Mouse (Mus musculus): Measurements from ENCODE around the gene Mpv17l2.

The Mpv17l2 gene

GRCm38 (mm10) chr8:70750128-70750680 is 10.5 kb downstream of the Mpv17l2 start:
- in situ Hi-C loops (cut with MboI, MseI), result no loop called here

- in situ Hi-C loops (cut with MboI, MseI), result no loop called here
These were observed 11.6 kb downstream of the Mpv17l2 start for GRCm38 (mm10) chr8:70749097-70749674.

GRCm38 (mm10) chr8:70748246-70749096 is 12.3 kb downstream of the Mpv17l2 start:
- in situ Hi-C loops (cut with MboI, MseI), result no loop called here

GRCm38 (mm10) chr8:70747211-70747890 is 13.4 kb downstream of the Mpv17l2 start:
- in situ Hi-C loops (cut with MboI, MseI), result no loop called here

- in situ Hi-C loops (cut with MboI, MseI), result no loop called here
These were observed 14.1 kb downstream of the Mpv17l2 start for GRCm38 (mm10) chr8:70746676-70747075.

- in situ Hi-C loops (cut with MboI, MseI), result no loop called here
These were observed 15.0 kb downstream of the Mpv17l2 start for GRCm38 (mm10) chr8:70745691-70746220.

GRCm38 (mm10) chr8:70744806-70745205 is 15.9 kb downstream of the Mpv17l2 start:
- in situ Hi-C loops (cut with MboI, MseI), result no loop called here

GRCm38 (mm10) chr8:70743656-70744590 is 16.8 kb downstream of the Mpv17l2 start:
- in situ Hi-C loops (cut with MboI, MseI), result no loop called here

- in situ Hi-C loops (cut with MboI, MseI), result no loop called here
These were observed 17.6 kb downstream of the Mpv17l2 start for GRCm38 (mm10) chr8:70742981-70743655.

GRCm38 (mm10) chr8:70742176-70742575 is 18.6 kb downstream of the Mpv17l2 start:
- in situ Hi-C loops (cut with MboI, MseI), result no loop called here

GRCm38 (mm10) chr8:70741661-70742060 is 19.1 kb downstream of the Mpv17l2 start:
- in situ Hi-C loops (cut with MboI, MseI), result no loop called here

- in situ Hi-C loops (cut with MboI, MseI), result loop anchor here (10.0 kb wide), 1 partner anchor 227 kb away; no protein-coding TSS in a partner anchor
These were observed 22.5 kb downstream of the Mpv17l2 start for GRCm38 (mm10) chr8:70738211-70738610.

GRCm38 (mm10) chr8:70737705-70738104 is 23.0 kb downstream of the Mpv17l2 start:
- in situ Hi-C loops (cut with MboI, MseI), result loop anchor here (10.0 kb wide), 1 partner anchor 227 kb away; no protein-coding TSS in a partner anchor

GRCm38 (mm10) chr8:70730956-70731355 is 29.8 kb downstream of the Mpv17l2 start:
- in situ Hi-C loops (cut with MboI, MseI), result loop anchor here (10.0 kb wide), 1 partner anchor 234 kb away; no protein-coding TSS in a partner anchor

- in situ Hi-C loops (cut with MboI, MseI), result loop anchor here (10.0 kb wide), 1 partner anchor 235 kb away; no protein-coding TSS in a partner anchor
These were observed 30.8 kb downstream of the Mpv17l2 start for GRCm38 (mm10) chr8:70729808-70730475.

GRCm38 (mm10) chr8:70726721-70727120 is 34.0 kb downstream of the Mpv17l2 start:
- in situ Hi-C loops (cut with MboI, MseI), result no loop called here

GRCm38 (mm10) chr8:70725792-70726447 is 34.8 kb downstream of the Mpv17l2 start:
- in situ Hi-C loops (cut with MboI, MseI), result no loop called here

GRCm38 (mm10) chr8:70724216-70724615 is 36.5 kb downstream of the Mpv17l2 start:
- in situ Hi-C loops (cut with MboI, MseI), result no loop called here

All from T-helper 1 cell (primary cell).